Mouse (Mus musculus) NIH3T3 (cell line): ENCODE data around the gene B4galt5.

Experiments
- DNase-seq: peaks from one replicate; pipeline ENCODE4 v3.0.0-alpha.2; 2012; ENCODE audit warnings: low read depth

Gene B4galt5

DNA sequence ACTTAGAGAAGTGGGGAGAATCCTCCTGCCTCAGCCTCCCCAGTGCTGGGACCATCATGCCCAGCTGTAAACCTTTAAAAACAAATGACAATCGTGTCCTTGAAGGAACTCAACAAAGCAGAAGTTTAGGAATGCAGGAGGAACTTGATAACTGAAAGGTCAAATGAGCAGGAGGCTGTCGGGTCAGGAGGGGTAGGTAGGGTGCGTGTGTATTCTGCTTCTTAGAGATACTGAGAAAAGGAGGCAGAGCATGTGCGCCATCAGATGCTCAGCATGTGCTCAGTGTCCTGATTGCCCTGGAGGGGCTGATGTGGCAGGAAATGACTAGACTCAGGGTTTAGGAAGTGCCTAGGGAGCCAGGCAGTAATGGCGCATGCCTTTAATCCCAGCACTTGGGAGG is 95.5 kb downstream of the B4galt5 start:
- no peak for DNase-seq

GRCm38 (mm10) chr2:167252057-167252687 is 96.8 kb downstream of the B4galt5 start:
- peak; percentile 25 for DNase-seq

GRCm38 (mm10) chr2:167250736-167251337 is 98.1 kb downstream of the B4galt5 start:
- peak; percentile 84 for DNase-seq

- DNase-seq, result no peak
Observed at GRCm38 (mm10) chr2:167250003-167250735, 98.8 kb downstream of the B4galt5 start.

DNA sequence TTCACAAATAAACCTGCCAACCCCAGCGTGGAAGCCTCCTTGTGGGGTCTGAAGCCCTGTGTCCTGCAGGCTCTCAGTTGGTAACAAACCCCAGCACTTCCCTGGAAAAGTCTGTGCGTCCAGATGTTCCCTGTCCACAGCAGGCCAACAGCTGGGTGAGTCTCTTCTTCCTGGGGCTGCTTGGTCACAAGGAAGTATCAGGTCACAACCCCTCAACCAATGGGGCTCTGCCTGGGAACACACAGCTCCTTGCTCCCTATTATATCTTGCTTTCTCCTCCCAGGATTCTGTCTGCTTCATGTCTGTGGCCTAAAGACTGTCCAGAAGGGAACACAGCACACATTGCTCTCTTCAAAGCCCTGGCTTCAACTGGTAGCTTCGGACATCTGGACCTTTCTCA is 99.4 kb downstream of the B4galt5 start:
- no peak for DNase-seq
